18 mouse cellular contexts compared by ENCODE assay signal in the genomic region with DNA sequence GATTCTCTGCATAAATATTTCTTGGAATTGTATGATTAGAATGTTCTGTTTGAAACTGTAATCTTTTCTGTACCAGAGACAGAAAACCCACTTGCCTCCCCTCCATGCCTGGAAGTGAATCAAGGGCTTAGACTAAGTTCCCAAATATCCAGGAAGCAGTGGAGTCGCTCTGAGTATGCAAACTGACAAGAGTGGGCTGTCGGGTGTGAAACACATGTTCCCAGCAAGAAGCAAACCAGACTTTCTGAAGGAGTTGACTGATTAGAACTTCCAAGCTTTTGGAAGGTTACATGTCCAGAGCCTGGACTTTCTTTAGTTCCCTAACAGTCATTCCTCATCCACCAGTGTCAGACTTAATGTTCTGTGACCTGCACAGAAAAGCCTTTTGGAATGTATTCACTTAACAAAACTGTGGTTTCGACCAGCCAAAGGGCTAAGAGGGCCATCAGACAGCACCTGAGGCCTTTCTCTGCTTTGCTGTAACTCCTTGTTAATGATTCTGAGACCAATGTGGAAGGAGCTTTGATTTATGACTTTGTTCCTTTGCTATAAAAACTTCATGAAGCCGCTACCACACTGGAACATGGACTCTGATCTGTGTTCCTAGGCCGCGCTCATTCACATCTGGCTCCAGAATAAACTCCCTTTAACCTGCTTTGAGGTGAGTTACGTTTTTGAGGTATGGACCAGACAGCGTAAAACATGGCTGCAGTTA. TPM values are rescaled to one million over a fixed set of nuclear protein-coding genes. Genes with fewer than 3 reads are reported as not detected.
DNase-seq lines count a peak whose midpoint lies in the region; ATAC-seq and TF ChIP-seq lines count a peak whose summit lies in the region.
"Had no signal": no experiment of that assay in that cellular context is flagged by ENCODE, and none has a peak within 500 bp of the region (broad histone marks: within the 10 kb centered on the region; RNA-seq: fewer than 3 reads in every experiment).

No protein-coding gene starts in this region.

- H3K9me3 ChIP-seq in liver, embryonic 11.5 days (ENCODE audit: control insufficient read depth, low read length) = no peaks in the 10 kb centered on the region
- H3K9me3 ChIP-seq: liver, embryonic 13.5 days had no signal

- TF ChIP-seq POLR2A in liver, adult 2 months (IDR thresholded peaks at IDR 0.05; ENCODE audit: extremely low read depth, insufficient read depth, low read length) = no peak
- TF ChIP-seq POLR2A in kidney, adult 2 months (IDR thresholded peaks at IDR 0.05; ENCODE audit: low read depth, low read length) = no peak

- no peaks in the 10 kb centered on the region for H3K4me1 ChIP-seq in liver, adult 2 months (ENCODE audit: control insufficient read depth, insufficient read depth, low read length)
- H3K4me1 ChIP-seq in liver, embryonic 11.5 days (replicated peaks; ENCODE audit: control insufficient read depth, insufficient read depth, low read length) = no peaks in the 10 kb centered on the region
- H3K4me1 ChIP-seq in kidney, adult 2 months (ENCODE audit: control insufficient read depth, insufficient read depth, low read length) = peaks cover 20% of the 10 kb centered on the region

- 84% methylated on average over 8 of the region's 8 CpGs for WGBS in liver, adult 2 months
- 80% methylated on average over 8 of the region's 8 CpGs for WGBS in liver, embryonic 11.5 days
- WGBS in kidney, adult 2 months = 25% methylated on average over 8 of the region's 8 CpGs

- peaks cover 7% of the 10 kb centered on the region for H3K36me3 ChIP-seq in liver, adult 2 months (ENCODE audit: control insufficient read depth, insufficient read depth, low read length)
- H3K36me3 ChIP-seq in liver, embryonic 11.5 days (ENCODE audit: control insufficient read depth, insufficient read depth, low read length) = no peaks in the 10 kb centered on the region; the same call in 1 of the 2 replicates
- no peaks in the 10 kb centered on the region for H3K36me3 ChIP-seq in kidney, adult 2 months (ENCODE audit: control insufficient read depth, insufficient read depth, low read length)

- no peak overlapping the region for H3K27ac ChIP-seq in liver, adult 2 months (replicated peaks; ENCODE audit: insufficient read depth, low read depth, low read length)
- no peak overlapping the region for H3K27ac ChIP-seq in liver, embryonic 11.5 days (ENCODE audit: low read depth, low read length)
- H3K27ac ChIP-seq in kidney, adult 2 months (ENCODE audit: insufficient read depth, low read depth, low read length) = peak overlapping the region; percentile 95
- H3K27ac ChIP-seq: liver, embryonic 13.5 days had no signal

- H3K9ac ChIP-seq in liver, adult 2 months (ENCODE audit: low read depth, low read length) = no peak overlapping the region
- H3K9ac ChIP-seq in liver, embryonic 11.5 days (ENCODE audit: low read depth, low read length) = no peak overlapping the region
- H3K9ac ChIP-seq: liver, embryonic 13.5 days had no signal

- H3K27me3 ChIP-seq in liver, adult 2 months (ENCODE audit: control insufficient read depth, insufficient read depth, low read length) = no peaks in the 10 kb centered on the region
- H3K27me3 ChIP-seq in liver, embryonic 11.5 days (replicated peaks; ENCODE audit: control insufficient read depth, insufficient read depth, low read length) = no peaks in the 10 kb centered on the region
- no peaks in the 10 kb centered on the region for H3K27me3 ChIP-seq in kidney, adult 2 months (replicated peaks; ENCODE audit: control insufficient read depth, insufficient read depth, low read length)

- H3K4me2 ChIP-seq in liver, embryonic 11.5 days = no peak overlapping the region
- H3K4me2 ChIP-seq: liver, embryonic 13.5 days had no signal

- no peak for TF ChIP-seq CTCF in liver, adult 2 months (IDR thresholded peaks at IDR 0.05; ENCODE audit: low read depth, low read length)
- no peak for TF ChIP-seq CTCF in kidney, adult 2 months (conservative IDR thresholded peaks at IDR 0.05; ENCODE audit: insufficient read depth, insufficient read length, low read depth, low read length)

- H3K79me2 ChIP-seq in liver, adult 2 months (ENCODE audit: control insufficient read depth, insufficient read depth, low read length) = no peaks in the 10 kb centered on the region

- DNase-seq in liver, adult 2 months (ENCODE audit: extremely low read depth, low read depth, low spot score) = peak; percentile 17
- no peak for DNase-seq in liver, embryonic 11.5 days (ENCODE audit: low spot score)
- DNase-seq in kidney, adult 2 months = peak; percentile 83
- DNase-seq in kidney, postnatal 25 days = peak; percentile 43 to 72
- peak; percentile 53 for DNase-seq in telencephalon, adult 2 months (ENCODE audit: low read depth, low spot score)
- no peak for DNase-seq in spleen, postnatal 10 days (ENCODE audit: low spot score in 2 of 2)
- no peak for DNase-seq in cerebellum, adult 18-20 months
- no peak for DNase-seq in urinary bladder, postnatal 10 days (ENCODE audit: low spot score)
- DNase-seq: B cell, adult 2 months; cerebellum, adult 9-10 months; embryo, embryonic 11 days; gastrocnemius, postnatal 10 days; heart, postnatal 14 days; liver, embryonic 13.5 days; thymus, adult 18-20 months had no signal

- H3K4me3 ChIP-seq in liver, adult 2 months (ENCODE audit: insufficient read depth, low read depth, low read length) = no peak overlapping the region
- no peak overlapping the region for H3K4me3 ChIP-seq in liver, embryonic 11.5 days (ENCODE audit: low read depth, low read length)
- no peak overlapping the region for H3K4me3 ChIP-seq in kidney, adult 2 months (ENCODE audit: insufficient read depth, low read depth, low read length)
- H3K4me3 ChIP-seq: liver, embryonic 13.5 days had no signal

- ATAC-seq in liver, embryonic 11.5 days (replicated peaks; ENCODE audit: low FRiP score) = no peak
- ATAC-seq: forebrain, embryonic 14.5 days; hindbrain, embryonic 16.5 days; lung, postnatal 0 days had no signal

RNA-seq across cellular contexts. Expression of a gene that starts 12.6 kb away (rescaled TPM):
- 5.7 and 11.2 TPM in 2 replicates for total RNA-seq in liver, adult 2 months (2014; rRNA removed)
- polyA plus RNA-seq in liver, adult 2 months (2012; rRNA removed) = 5.0 and 6.6 TPM in 2 replicates
- polyA plus RNA-seq in liver, embryonic 11.5 days (2014; fragmentation: Nextera tagmentation; extraction: Ambion mirVana) = 38.0 and 44.1 TPM in 2 replicates
- 29.6 and 31.3 TPM in 2 replicates for polyA plus RNA-seq in kidney, adult 2 months (2012; rRNA removed)

RNA-seq across cellular contexts. Expression of a gene that starts 12.8 kb away (rescaled TPM):
- 2.6 and 3.6 TPM in 2 replicates for total RNA-seq in liver, adult 2 months (2014; rRNA removed)
- 1.5 and 1.6 TPM in 2 replicates for polyA plus RNA-seq in liver, adult 2 months (2012; rRNA removed)
- 62.6 and 68.2 TPM in 2 replicates for polyA plus RNA-seq in liver, embryonic 11.5 days (2014; fragmentation: Nextera tagmentation; extraction: Ambion mirVana)
- 4.5 and 5.4 TPM in 2 replicates for polyA plus RNA-seq in kidney, adult 2 months (2012; rRNA removed)

RNA-seq across cellular contexts. Expression of a gene that starts 17.0 kb away (rescaled TPM):
- 29.0 and 38.7 TPM in 2 replicates for total RNA-seq in liver, adult 2 months (2014; rRNA removed)
- polyA plus RNA-seq in liver, adult 2 months (2012; rRNA removed) = 33.8 and 44.4 TPM in 2 replicates
- polyA plus RNA-seq in liver, embryonic 11.5 days (2014; fragmentation: Nextera tagmentation; extraction: Ambion mirVana) = 13.8 and 15.7 TPM in 2 replicates
- polyA plus RNA-seq in kidney, adult 2 months (2012; rRNA removed) = 43.7 and 44.0 TPM in 2 replicates

RNA-seq across cellular contexts. Expression of a gene that starts 46.5 kb away (rescaled TPM):
- total RNA-seq in liver, adult 2 months (2014; rRNA removed) = 11.6 and 14.5 TPM in 2 replicates
- 14.5 and 19.2 TPM in 2 replicates for polyA plus RNA-seq in liver, adult 2 months (2012; rRNA removed)
- 49.8 and 54.3 TPM in 2 replicates for polyA plus RNA-seq in liver, embryonic 11.5 days (2014; fragmentation: Nextera tagmentation; extraction: Ambion mirVana)
- polyA plus RNA-seq in kidney, adult 2 months (2012; rRNA removed) = 38.6 TPM in 2 replicates

RNA-seq across cellular contexts. Expression of a gene that starts 52.7 kb away (rescaled TPM):
- 0.83 and 2.7 TPM in 2 replicates for total RNA-seq in liver, adult 2 months (2014; rRNA removed)
- 0.45 and 0.81 TPM in 2 replicates for polyA plus RNA-seq in liver, adult 2 months (2012; rRNA removed)
- polyA plus RNA-seq in liver, embryonic 11.5 days (2014; fragmentation: Nextera tagmentation; extraction: Ambion mirVana) = 5.5 and 5.7 TPM in 2 replicates
- 6.6 TPM in 2 replicates for polyA plus RNA-seq in kidney, adult 2 months (2012; rRNA removed)

Comparison
In these comparisons a context has a peak if more than half of its experiments do, and no peak if none do; other contexts are left out.
1. DNase-seq: peak in liver, adult 2 months (single experiment), kidney, adult 2 months (single experiment), kidney, postnatal 25 days (2 of 2) and telencephalon, adult 2 months (single experiment); none in liver, embryonic 11.5 days (single experiment), spleen, postnatal 10 days (0 of 2), cerebellum, adult 18-20 months (0 of 2) and urinary bladder, postnatal 10 days (single experiment).
2. RNA of a gene that starts 12.8 kb away (polyA plus RNA-seq): 62.6 to 68.2 TPM in liver, embryonic 11.5 days; 4.5 to 5.4 TPM in kidney, adult 2 months and 1.5 to 1.6 TPM in liver, adult 2 months; every median in the first group is over 10 times any median in the second.